Mouse (Mus musculus) right cerebral cortex, adult 18-20 months (tissue): ENCODE measurements at regions not wholly inside any gene's neighbourhood (a gene's known extent, or its start where the extent isn't known, plus 50 kb on each side); places are given as distances from the start of the nearest gene placed in this dataset.

Experiments
- DNase-seq: peaks from one replicate; pipeline ENCODE4 v3.0.0; 2022; ENCODE audit warnings: mixed read lengths

GRCm38 (mm10) chr4:140401632-140402031 lies 155.0 kb upstream of the Igsf21 start:
- no peak for DNase-seq

- no peak for DNase-seq
Observed at GRCm38 (mm10) chr4:140396548-140396947, 150.0 kb upstream of the Igsf21 start.

GRCm38 (mm10) chr4:140392290-140392689 lies 145.7 kb upstream of the Igsf21 start:
- no peak for DNase-seq

GRCm38 (mm10) chr4:140390684-140391234 lies 144.2 kb upstream of the Igsf21 start:
- DNase-seq = no peak

GRCm38 (mm10) chr4:140385686-140386085 lies 139.1 kb upstream of the Igsf21 start:
- no peak for DNase-seq

GRCm38 (mm10) chr4:140385226-140385625 lies 138.6 kb upstream of the Igsf21 start:
- DNase-seq = no peak

GRCm38 (mm10) chr4:140383596-140383995 lies 137.0 kb upstream of the Igsf21 start:
- DNase-seq = no peak

- no peak for DNase-seq
Observed at GRCm38 (mm10) chr4:140380733-140381132, 134.1 kb upstream of the Igsf21 start.

- DNase-seq = no peak
Observed at GRCm38 (mm10) chr4:140377941-140378340, 131.4 kb upstream of the Igsf21 start.

DNA sequence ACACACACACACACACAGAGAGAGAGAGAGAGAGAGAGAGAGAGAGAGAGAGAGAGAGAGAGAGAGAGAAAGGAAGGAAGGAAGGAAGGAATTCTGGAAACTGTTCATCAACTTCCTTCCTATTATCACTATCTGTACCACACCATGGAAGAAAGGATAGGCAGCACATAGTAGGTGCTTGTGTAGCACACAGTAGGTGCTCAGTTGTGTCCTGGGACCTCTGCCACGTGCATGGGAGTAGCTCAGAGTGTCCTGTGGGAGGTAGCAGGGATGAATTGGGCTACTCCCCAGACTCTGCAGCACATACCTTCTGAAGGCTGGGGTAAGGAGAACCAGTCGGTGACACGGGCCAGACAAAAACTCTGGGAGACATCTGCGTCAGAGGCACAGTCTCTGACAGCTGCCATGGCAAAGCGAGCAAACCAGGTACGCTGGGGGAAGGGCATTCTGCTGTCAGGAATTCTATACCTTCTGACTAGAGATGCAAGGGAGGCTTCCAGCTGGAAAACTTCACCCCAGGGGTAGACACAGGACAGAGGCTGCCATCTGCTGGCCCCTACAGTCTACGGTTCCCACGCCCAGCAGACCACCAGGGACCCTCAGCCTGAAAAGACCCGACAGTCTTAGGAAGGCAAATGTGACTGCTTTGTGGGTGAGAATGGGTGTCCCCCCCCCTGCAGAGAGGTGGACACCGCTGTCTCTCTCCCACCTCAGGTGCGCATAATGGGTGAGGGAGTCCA lies 126.2 kb upstream of the Igsf21 start:
- DNase-seq = no peak

GRCm38 (mm10) chr4:140371426-140372213 lies 125.0 kb upstream of the Igsf21 start:
- DNase-seq = peak; percentile 91

DNA sequence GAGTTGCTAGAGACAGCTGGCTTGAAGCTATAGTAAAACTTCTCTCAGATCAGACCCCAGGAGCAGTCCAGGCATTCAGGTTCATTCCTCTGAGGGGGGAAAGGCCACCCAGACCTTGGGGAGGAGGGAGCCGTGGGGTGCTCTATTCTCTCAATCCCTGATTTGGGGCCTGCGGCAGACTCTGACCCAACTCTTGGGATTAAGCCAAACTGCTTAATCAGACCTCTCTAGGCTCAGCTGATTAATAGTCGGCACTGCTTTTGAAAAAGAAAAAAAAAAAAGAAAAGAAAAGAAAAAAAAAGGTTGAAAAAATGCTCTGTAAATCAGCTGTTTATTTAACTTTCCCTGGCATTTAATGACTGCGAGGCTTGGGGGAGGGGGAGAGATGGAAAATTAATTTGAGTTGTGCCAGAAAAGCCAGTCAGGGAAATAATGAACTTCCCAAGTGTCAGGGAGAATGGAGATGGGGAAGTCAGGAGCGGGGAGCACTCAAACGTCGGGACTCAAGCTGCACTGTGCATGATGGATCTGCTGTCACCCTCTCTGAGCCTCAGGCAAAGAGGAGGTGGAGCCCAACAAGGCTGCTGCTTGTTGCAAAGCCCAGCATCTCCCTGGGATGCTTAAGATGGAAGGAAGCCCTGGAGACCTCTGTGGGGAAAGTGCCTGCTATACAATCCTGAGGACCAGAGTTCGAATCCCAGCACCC lies 120.5 kb upstream of the Igsf21 start:
- no peak for DNase-seq

DNA sequence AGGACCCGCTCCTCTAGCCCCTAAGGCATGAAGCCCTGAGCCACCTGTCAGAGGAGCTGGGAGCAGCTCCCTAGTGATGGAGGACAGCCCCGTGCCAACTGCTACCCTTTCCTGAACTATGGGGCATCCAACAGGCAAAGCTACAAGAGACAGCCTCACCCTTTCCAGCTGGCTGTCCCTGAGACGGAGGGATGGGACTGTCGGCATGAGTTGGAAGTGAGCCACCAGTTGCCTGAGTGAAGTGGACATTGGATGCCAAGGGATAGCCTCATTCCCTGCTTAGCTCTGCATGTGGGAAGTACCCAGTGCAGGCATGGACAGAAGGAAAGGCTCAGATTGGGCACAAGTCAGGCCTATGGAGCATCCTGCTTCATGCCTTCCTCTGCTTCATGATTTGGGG lies 112.3 kb upstream of the Igsf21 start:
- no peak for DNase-seq

DNA sequence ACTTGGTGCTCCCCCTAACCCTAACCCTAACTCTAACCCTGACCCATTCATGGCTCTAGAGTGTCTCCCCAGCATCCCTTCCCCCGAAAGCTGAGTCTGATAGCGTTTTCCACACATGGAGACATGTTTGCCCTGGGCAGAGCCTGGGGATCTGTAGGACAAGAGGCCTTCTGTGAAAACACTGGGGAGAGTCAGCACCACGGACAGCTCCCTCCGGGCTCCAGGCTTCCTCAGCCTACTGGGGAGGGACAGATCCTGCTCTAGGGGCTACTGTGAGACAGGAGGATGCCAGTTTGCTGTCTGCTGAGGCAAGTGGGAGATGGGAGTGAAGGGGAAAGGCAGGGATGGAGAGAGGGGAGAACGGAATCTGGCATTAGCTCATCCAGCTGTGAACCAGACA lies 111.5 kb upstream of the Igsf21 start:
- no peak for DNase-seq

- peak; percentile 29 for DNase-seq
Observed at GRCm38 (mm10) chr4:140355144-140355550, 108.6 kb upstream of the Igsf21 start.

DNA sequence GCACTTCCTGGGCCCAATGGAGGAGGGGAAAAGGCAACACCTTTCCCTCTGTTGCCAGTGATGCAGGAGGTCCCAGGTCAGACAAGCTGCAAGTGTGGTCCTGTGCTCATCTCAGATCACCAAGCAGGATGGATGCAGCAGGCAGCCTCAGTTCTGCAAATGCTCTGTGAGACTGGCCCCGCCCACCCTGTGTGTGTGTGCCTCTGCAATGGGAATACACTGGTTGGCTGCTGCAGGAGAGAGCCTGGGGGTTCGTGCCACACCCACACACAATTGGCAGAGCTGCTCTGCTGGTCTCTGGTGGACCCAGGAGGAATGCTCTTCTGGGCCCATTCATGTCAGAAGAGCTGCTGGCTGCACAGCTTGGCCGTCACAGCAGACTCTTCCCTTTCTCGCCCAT lies 102.2 kb upstream of the Igsf21 start:
- peak; percentile 32 for DNase-seq

DNA sequence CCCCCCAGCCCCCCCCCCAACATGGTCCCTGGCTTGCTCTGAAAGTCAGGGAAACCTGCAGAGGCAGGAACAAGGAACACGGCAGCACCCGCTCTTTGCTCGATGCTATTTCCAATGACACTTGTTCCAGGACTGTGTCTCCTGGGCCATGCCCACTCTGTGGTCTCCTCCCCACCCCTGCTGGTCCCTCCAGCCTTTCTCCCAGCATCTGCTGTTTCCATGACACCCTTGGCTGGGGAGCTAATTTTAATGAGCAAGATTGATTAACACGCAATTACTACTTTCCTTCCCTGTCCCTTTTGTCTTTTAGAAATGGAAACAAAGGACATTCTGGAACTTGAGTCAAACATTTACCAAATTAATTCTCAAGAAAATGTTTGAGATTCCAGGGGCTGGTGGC lies 83.6 kb upstream of the Igsf21 start:
- DNase-seq = no peak

DNA sequence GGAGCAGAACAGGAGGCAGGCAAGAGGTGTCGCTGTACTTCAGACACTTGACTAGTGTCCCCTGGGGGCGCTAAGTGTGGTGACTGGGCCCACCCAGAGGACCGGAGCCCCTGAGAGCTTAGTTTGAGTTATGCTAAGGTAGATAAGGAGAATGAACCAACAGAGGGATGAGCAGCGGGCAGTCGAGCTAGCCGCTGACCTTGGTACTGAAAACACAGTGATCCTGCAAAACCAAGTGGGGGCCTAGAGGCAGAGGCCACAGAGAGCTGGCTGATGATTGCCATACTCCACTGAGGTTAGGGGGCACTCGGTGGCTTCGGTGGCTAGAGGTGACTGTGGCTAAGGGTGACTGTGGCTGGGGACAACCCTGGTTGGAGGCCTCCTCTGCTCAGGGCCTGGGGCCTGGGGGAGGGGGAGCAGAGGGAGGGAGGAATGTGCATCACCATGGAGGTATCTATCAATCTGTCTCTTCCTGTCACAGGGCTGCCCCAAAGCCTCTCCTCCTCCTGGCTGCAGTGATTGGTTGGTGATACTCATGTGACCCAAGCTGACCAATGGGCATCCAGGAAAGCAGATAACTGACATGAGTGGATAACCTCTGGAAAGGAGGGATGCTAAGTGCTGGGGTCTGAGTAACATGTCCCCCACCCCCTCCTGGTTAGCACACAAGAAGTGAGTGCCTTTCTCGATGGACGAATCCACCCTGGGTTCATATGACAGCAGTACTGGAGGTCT lies 80.3 kb upstream of the Igsf21 start:
- DNase-seq = no peak

DNA sequence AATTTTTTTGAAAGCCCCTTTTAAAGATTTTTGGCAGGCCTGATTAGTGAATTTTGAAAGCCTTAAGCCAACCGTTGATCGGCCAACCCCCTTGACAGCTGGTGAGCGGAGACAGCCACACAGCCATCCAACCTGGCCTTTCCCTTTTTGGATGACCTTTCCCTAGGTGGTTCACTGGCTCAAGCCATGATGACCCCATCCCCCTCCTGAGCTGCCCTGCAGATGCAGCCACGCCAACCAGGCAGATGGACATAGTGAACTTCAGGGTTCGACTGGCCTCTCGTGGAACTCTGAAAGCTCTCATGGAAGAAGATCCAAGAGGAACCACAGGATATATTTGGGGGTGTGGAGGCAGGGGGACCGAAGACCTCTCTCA lies 79.1 kb upstream of the Igsf21 start:
- no peak for DNase-seq

- DNase-seq = no peak
Observed at GRCm38 (mm10) chr4:140324971-140325676, 78.5 kb upstream of the Igsf21 start.

- no peak for DNase-seq
Observed at GRCm38 (mm10) chr4:140320120-140320921, 73.7 kb upstream of the Igsf21 start.
